Mouse (Mus musculus): ENCODE data around the gene Parm1.

Parm1 gene

DNA sequence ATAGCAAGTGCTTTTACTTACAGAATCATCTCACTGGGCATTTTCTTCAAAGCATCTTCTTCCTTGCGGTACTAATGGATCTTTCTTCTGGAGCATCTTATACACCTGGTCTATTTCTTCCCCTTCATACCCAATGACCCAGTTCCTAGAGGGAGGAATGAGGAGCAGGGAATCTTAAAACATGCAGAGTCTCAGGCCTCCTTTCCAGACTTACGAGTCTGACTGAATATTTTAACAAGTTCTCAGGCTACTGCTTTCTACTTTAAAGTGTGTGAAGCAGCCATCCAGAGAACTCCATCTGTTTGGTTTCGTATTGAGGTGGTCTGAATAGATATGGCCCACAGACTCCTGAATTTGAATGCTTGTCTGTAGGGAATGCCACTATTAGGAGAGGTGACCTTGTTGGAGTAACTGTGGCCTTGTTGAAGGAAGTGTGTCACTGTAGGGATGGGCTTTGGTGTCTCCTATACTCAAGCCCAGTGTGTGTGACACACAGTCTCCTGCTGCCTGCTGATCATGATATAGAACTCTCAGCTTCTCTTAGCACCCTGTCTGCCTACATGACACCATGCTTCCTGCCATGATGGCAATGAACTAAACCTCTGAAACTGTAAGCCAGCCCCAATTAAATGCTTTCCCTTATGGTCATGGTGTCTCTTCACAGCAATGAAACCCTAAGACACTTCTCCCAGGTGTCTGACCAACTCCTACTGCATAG is 137.1 kb downstream of the Parm1 start:
- DNase-seq (ENCODE audit: low spot score): no peak

DNA sequence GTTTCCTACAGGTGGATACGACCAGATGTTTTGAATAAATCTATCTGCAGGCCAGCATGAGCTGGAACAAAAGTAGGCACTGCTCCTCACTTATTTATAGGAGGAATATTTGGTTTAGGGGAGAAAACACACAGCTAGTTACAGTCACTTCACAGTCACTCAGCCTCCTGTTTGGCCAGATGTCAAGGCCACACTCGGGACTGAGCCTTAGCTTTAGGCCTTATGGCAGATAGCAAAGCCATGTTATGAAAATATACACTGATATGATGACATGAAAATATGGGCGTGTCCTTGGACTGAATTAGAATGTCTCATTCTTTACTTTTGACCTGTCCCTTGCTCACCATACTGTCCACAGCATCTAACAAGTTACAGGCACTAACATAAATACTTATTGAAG is 137.8 kb downstream of the Parm1 start:
- no peak for DNase-seq (ENCODE audit: low spot score)

DNA sequence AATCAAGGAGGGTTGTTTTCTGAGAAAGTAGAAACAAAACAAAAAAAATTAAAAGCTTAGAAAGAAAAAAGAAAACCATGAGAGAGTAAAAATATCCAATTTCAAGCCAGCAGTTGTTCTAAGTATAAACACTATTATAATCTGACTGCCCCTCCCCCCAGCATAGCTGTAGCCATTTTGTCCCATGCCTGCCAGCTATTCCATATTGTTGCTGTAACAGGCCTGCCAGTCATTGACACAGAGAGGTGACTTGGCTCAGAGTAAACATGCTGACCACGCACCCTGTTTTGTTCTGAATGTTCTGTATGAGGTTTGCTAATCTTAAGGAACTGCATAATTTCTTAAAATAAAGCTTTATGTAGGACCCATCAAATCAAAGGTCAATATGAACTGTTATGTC is 145.3 kb downstream of the Parm1 start:
- DNase-seq (ENCODE audit: low spot score): no peak

DNA sequence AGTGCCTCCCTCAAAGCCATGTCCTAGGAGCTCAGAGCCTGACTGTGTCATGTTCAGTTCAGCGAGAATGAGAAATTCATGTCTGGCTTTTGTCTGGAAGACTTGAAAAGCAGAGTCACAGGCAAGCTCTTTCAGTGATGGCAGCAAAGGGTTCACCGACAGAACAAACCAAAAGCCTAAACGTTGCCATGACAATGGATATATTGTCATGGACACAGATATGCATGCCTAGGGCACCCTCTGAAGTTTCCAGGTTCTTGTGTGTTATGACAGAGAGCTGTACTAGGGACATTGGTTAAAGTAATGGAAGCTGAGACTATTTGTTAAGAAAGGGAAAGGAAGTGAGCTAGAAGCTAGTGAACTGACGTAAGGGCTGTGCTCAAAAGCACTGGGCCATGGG is 149.7 kb downstream of the Parm1 start:
- DNase-seq (ENCODE audit: low spot score): peak; percentile 6

DNA sequence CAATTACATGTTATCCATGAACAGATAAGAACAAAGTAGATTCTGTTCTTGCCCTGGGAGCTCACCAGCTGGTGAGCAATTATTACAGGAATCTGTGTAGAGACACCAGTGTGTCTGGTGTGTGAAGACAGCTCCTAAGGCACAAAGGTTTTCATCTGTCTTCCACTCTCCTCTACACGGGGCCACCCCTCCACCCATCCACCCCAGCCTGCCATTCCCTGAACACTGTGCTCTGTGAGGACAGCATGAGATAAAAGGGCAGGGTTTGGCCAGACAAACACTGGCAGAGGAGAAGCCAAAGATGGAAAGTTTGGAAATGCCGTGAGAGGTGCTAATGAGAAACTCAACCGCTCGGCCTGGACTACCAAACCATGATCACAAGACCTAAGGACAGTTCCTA is 151.8 kb downstream of the Parm1 start:
- no peak for DNase-seq (ENCODE audit: low spot score)

All from embryo, embryonic 10.5 days (tissue).